Mouse (Mus musculus) left cerebral cortex, postnatal 25 days (tissue): Measurements from ENCODE around the gene Nt5dc2. TPM values are rescaled to one million over a fixed set of nuclear protein-coding genes. Genes with fewer than 3 reads are reported as not detected.

Source experiments
- DNase-seq, 2 experiments: peaks; one replicate each; pipeline ENCODE4 v3.0.0; 2022; ENCODE audit warnings: low spot score in 2 of 2, mixed read lengths in 1 of 2
- intact Hi-C: fragments of 180-260 bp; cut with DNase I; formaldehyde crosslinking; loops from one replicate; pipeline ENCODE4 v1.15.1; 2025
- total RNA-seq, 2 experiments: library from RNA; stranded (reverse); gene quantifications; 2 replicates each; pipeline ENCODE4 v1.2.3; 2021

Nt5dc2 gene
- total RNA-seq, 2 experiments from 2014 or later, result 3.3 to 4.1 TPM

DNA sequence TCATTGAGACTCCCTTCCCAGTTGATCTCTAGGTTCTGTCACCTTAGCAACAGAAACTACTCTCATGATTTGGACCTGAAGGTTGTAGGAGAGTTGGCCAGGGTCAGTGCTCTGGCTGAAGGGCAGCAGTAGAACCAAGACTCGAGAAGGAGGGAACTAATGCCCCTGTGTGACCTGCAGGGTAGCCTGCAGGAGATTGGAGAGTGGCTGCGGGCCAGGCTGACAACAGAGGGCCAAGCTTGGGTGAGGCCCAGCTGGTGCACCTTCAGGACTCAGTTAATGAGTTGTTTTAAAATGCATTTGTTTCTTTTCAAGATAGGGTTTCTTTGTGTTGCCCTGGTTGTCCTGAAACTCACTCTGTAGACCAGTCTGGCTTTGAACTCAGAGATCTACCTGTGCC, 34.2 kb downstream of the Nt5dc2 start:
- DNase-seq, result no peak
- intact Hi-C loops, result no loop called here

DNA sequence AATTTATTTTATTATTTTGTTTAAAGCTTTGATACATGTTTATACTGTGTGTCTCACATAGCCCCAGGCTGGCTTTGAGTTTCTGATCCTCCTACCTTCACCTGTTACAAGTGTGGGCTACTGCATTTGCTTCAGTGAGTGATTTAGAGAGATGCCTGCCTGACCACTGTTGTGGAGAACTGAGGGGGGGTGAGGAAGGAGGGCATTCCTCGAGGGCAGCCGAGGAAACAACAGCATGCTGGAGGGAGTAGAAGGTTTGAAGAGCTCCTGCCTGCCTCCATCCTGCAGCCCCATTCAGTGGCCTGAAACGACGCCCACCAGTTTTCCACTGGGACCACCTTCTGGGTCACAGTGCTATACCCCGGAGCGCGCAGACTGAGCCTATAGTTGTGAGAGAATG, 34.6 kb downstream of the Nt5dc2 start:
- DNase-seq, result no peak
- intact Hi-C loops, result no loop called here

- intact Hi-C loops, result no loop called here
Observed at GRCm38 (mm10) chr14:31165991-31166630, 35.3 kb downstream of the Nt5dc2 start.

DNA sequence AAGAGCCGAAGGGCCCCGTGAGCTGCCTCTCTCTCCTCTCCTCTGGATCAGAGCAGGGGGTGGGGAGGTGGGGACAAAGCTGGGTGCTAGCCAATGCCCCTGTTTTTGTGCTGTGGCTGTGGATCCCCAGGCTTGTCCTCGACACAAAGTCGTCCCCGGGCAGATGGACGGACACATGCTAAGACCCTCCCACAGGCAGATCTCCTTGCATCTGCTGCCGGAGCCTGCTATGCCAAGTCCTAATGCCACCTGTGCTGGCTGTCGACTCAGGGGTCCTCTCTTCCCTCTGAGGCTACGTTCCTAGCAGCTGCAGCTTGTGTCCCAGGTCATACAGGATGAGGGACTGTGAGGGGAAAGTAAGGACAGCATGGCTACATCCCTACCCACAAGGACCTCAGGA, 36.0 kb downstream of the Nt5dc2 start:
- intact Hi-C loops, result no loop called here
- no peak for DNase-seq

More at GRCm38 (mm10) chr14:31165991-31166630, 35.3 kb downstream of the Nt5dc2 start:
- DNase-seq, result peak in 1 of 2 experiments; percentile 47

- intact Hi-C loops, result no loop called here
- DNase-seq, result no peak
Observed at GRCm38 (mm10) chr14:31168425-31168824, 37.6 kb downstream of the Nt5dc2 start, which contains the start of gene Stab1. Gene Stab1, minus strand, starts transcription at chr14:31168641.

DNA sequence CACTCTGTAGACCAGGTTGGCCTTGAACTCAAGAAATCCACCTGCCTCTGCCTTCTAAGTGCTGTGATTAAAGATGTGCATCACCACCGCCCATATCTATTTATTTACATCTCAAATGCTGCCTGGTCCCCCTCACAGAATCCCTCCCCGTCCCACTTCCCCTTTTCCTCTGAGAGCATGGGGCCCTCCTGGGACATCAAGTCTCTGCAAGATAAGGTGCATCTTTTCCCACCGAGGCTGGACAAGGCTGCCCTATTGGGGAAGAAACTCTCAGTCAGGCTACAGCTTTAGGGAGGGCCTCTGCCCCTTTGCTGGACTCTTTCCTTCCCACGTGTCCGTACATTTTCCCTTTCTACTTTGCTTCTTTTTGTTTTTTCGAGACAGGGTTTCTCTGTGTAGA, 38.7 kb downstream of the Nt5dc2 start:
- no peak for DNase-seq
- intact Hi-C loops, result no loop called here

DNA sequence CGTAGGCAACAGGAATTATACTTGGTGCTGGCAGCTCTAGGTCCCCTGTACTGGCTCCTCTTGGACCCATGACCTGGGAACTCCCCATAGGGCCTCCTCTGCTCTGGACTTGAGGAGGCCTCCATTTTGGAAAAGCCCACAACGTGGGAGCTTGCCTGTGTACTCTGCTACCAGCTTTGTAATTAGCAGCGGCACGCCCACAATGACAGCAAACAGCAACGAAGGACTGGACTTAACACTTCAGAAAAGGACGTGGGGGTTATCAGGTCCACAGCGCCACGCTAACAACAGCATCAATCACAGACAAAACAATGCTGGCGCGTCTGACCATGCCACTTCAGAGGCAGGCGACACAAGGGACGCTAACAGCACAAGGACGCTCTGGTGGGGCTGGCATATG, 40.1 kb downstream of the Nt5dc2 start:
- no peak for DNase-seq

DNA sequence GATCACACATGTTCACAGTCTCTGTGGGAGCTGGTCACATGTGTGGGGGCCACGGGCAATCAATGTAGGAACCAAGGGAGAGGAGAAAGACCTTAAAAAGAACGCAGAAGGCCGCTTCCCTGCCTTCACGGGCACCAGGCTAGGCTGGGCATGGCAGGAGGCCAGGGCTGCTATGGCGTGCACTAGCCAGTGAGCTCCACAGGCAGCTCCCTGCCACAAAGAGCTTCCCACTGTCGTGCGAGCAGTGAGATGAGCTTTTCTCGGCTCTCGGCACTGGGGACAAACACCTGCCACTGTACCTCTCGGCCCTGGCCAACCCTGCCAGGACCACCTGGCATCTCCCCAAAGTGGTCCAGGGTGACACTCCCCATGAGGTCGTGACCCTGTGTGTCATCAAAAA, 40.5 kb downstream of the Nt5dc2 start:
- DNase-seq, result no peak
- intact Hi-C loops, result no loop called here

More for the DNA sequence above, 40.1 kb downstream of the Nt5dc2 start:
- intact Hi-C loops, result no loop called here

- DNase-seq, result no peak
- intact Hi-C loops, result no loop called here
Observed at GRCm38 (mm10) chr14:31171821-31172220, 41.0 kb downstream of the Nt5dc2 start.

- intact Hi-C loops, result no loop called here
- DNase-seq, result peak in 1 of 2 experiments; percentile 24
Observed at GRCm38 (mm10) chr14:31172781-31173455, 42.1 kb downstream of the Nt5dc2 start.

DNA sequence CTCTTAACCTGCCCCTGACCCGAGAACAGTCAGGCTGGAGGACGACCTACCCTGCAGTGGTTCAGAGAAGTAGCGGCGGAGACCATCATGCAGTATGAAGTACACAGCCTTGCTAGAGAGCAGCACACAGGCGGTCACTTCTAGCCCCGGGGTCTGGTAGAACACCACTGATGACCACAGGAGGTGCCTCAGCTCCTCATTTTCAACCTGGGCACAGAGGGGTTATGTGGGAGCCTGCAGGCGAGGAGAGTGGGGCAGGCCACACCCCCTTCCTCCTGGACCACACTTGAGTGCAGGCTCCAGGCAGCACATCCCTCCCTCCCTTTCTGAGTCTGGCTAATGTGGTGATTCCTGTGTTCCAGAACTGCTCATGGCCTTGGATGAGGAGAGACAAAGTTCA, 42.7 kb downstream of the Nt5dc2 start:
- intact Hi-C loops, result no loop called here
- DNase-seq, result no peak

DNA sequence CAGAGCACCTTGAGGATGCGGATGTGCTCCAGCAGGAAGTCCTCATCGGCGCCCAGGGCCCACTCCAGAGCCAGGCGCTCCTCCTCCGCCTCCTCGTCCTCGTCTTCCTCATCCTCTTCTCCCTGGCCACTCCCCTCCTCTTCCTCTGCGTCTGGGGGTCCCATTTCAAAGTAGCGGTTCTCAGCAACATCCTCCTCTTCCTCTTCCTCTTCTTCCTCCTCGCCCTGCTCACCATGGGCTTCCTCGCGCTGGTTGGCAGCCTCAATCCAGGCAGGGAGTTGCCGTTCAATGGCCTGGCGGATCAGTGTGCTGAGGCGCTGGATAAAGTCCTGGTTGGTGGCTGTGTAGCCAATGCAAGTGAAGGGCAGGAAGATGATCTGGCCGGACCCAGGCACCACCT, 46.4 kb downstream of the Nt5dc2 start:
- DNase-seq, result no peak
- intact Hi-C loops, result no loop called here

DNA sequence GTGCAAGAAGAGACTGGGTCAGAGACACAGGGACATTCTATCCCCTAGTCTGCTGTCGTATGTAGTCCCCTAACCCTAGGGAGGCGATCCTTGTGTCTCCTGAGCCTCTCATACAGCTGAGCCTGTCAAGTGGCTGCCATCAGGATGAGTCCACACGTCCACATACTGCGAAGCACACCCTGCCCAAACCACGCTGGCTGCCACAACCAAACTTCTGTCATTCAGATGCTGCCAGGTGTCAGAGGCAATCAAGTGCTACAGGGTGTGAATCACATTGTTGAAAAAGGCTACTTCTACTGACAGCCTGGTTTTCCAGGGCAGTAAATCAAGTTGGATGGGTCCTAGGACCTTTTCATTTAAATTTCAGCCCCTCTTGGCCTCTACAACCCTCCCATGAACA, 46.9 kb downstream of the Nt5dc2 start:
- intact Hi-C loops, result no loop called here
- no peak for DNase-seq

- intact Hi-C loops, result no loop called here
- DNase-seq, result no peak
Observed at GRCm38 (mm10) chr14:31179677-31180365, 49.0 kb downstream of the Nt5dc2 start.

- intact Hi-C loops, result no loop called here
- no peak for DNase-seq
Observed at GRCm38 (mm10) chr14:31181512-31181911, 50.7 kb downstream of the Nt5dc2 start.

GRCm38 (mm10) chr14:31182786-31183290, 52.0 kb downstream of the Nt5dc2 start:
- intact Hi-C loops, result no loop called here
- no peak for DNase-seq

- DNase-seq, result no peak
- intact Hi-C loops, result no loop called here
Observed at GRCm38 (mm10) chr14:31183541-31183940, 52.7 kb downstream of the Nt5dc2 start.

- no peak for DNase-seq
- intact Hi-C loops, result no loop called here
Observed at GRCm38 (mm10) chr14:31184195-31184594, 53.3 kb downstream of the Nt5dc2 start.

DNA sequence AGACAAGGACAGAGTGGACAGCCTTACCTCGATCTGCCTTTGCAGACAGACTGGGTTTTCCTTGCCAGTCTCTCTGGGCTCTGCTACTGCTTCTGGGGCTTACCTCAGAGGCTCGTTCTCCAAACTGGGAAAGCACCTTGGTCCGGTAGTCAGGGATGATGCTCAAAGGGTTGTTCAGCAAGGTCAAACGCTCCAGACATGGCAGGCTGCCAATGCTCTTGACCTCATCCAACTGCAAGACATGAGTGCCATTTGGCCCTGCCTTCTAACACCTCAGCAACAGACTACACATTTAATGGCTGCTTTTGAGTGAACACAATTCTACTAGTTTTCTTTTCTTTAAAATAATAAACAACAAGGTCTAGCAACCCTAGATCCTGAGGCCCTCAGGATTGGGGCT, 55.8 kb downstream of the Nt5dc2 start:
- DNase-seq, result no peak
- intact Hi-C loops, result no loop called here
